Comparison of ENCODE assay signal across 9 mouse cellular contexts in genomic region chr11:29636759-29637200, GRCm38 (mm10). TPM values are rescaled to one million over a fixed set of nuclear protein-coding genes. Genes with fewer than 3 reads are reported as not detected.
A peak's percentile ranks its signal among the peaks of the same experiment; 100 is the strongest.
DNase-seq lines count a peak whose midpoint lies in the region; ATAC-seq and TF ChIP-seq lines count a peak whose summit lies in the region.
"Had no signal": no experiment of that assay in that cellular context is flagged by ENCODE, and none has a peak within 500 bp of the region (broad histone marks: within the 10 kb centered on the region; RNA-seq: fewer than 3 reads in every experiment).

No protein-coding gene starts in this region.

- no peaks in the 10 kb centered on the region for H3K9me3 ChIP-seq in forebrain, embryonic 15.5 days
- no peaks in the 10 kb centered on the region for H3K9me3 ChIP-seq in forebrain, embryonic 10.5 days
- H3K9me3 ChIP-seq in forebrain, postnatal 0 days (ENCODE audit: low read length) = no peaks in the 10 kb centered on the region
- H3K9me3 ChIP-seq in intestine, embryonic 16.5 days (ENCODE audit: control insufficient read depth, low read length) = no peaks in the 10 kb centered on the region
- H3K9me3 ChIP-seq: neural tube, embryonic 12.5 days had no signal

- H3K4me3 ChIP-seq in forebrain, embryonic 15.5 days = no peak overlapping the region
- H3K4me3 ChIP-seq in forebrain, embryonic 10.5 days = no peak overlapping the region
- H3K4me3 ChIP-seq in C2C12 (ENCODE audit: insufficient read depth, poor library complexity, severe bottlenecking) = no peak overlapping the region
- H3K4me3 ChIP-seq in forebrain, postnatal 0 days (ENCODE audit: low read depth, low read length) = no peak overlapping the region
- no peak overlapping the region for H3K4me3 ChIP-seq in intestine, embryonic 16.5 days (ENCODE audit: low read length)
- H3K4me3 ChIP-seq: neural tube, embryonic 12.5 days had no signal

- H3K27me3 ChIP-seq in forebrain, embryonic 15.5 days = no peaks in the 10 kb centered on the region
- no peaks in the 10 kb centered on the region for H3K27me3 ChIP-seq in forebrain, embryonic 10.5 days (ENCODE audit: poor library complexity, severe bottlenecking)
- no peaks in the 10 kb centered on the region for H3K27me3 ChIP-seq in C2C12 (ENCODE audit: control insufficient read depth, insufficient read depth, insufficient read length)
- no peaks in the 10 kb centered on the region for H3K27me3 ChIP-seq in forebrain, postnatal 0 days (ENCODE audit: insufficient read depth, low read length)
- no peaks in the 10 kb centered on the region for H3K27me3 ChIP-seq in intestine, embryonic 16.5 days (replicated peaks; ENCODE audit: control insufficient read depth, insufficient read depth, low read length)
- H3K27me3 ChIP-seq: neural tube, embryonic 12.5 days had no signal

- ATAC-seq in forebrain, embryonic 15.5 days (replicated peaks) = peak; percentile 87
- peak; percentile 93 for ATAC-seq in forebrain, postnatal 0 days
- ATAC-seq in intestine, embryonic 16.5 days = peak; percentile 50

- no peak overlapping the region for H3K4me2 ChIP-seq in forebrain, embryonic 15.5 days (replicated peaks)
- no peak overlapping the region for H3K4me2 ChIP-seq in forebrain, postnatal 0 days (ENCODE audit: low read depth)
- no peak overlapping the region for H3K4me2 ChIP-seq in intestine, embryonic 16.5 days (ENCODE audit: low read depth, low read length)
- H3K4me2 ChIP-seq: neural tube, embryonic 12.5 days had no signal

- H3K79me3 ChIP-seq in C2C12 (ENCODE audit: low read depth) = no peaks in the 10 kb centered on the region

- no peaks in the 10 kb centered on the region for H3K36me3 ChIP-seq in forebrain, embryonic 15.5 days
- no peaks in the 10 kb centered on the region for H3K36me3 ChIP-seq in forebrain, embryonic 10.5 days (replicated peaks)
- no peaks in the 10 kb centered on the region for H3K36me3 ChIP-seq in C2C12 (ENCODE audit: control insufficient read depth, insufficient read depth)
- H3K36me3 ChIP-seq in forebrain, postnatal 0 days (ENCODE audit: insufficient read depth) = no peaks in the 10 kb centered on the region
- H3K36me3 ChIP-seq in intestine, embryonic 16.5 days (ENCODE audit: control insufficient read depth, insufficient read depth, low read length) = no peaks in the 10 kb centered on the region
- H3K36me3 ChIP-seq: neural tube, embryonic 12.5 days had no signal

- no peak overlapping the region for H3K27ac ChIP-seq in forebrain, embryonic 15.5 days (replicated peaks)
- no peak overlapping the region for H3K27ac ChIP-seq in forebrain, embryonic 10.5 days
- H3K27ac ChIP-seq in forebrain, postnatal 0 days (ENCODE audit: low read depth, low read length) = no peak overlapping the region
- peak overlapping the region; percentile 61; the same call in 1 of the 2 replicates for H3K27ac ChIP-seq in intestine, embryonic 16.5 days (ENCODE audit: low read length)
- H3K27ac ChIP-seq: neural tube, embryonic 12.5 days had no signal

- WGBS in forebrain, embryonic 15.5 days = 31% methylated on average over 6 of the region's 6 CpGs
- WGBS in forebrain, embryonic 10.5 days = 54% methylated on average over 6 of the region's 6 CpGs
- WGBS in forebrain, postnatal 0 days = 34% methylated on average over 6 of the region's 6 CpGs
- WGBS in intestine, embryonic 16.5 days = 54% methylated on average over 6 of the region's 6 CpGs

- no peak overlapping the region for H3K9ac ChIP-seq in forebrain, embryonic 15.5 days (replicated peaks)
- no peak overlapping the region for H3K9ac ChIP-seq in forebrain, postnatal 0 days
- H3K9ac ChIP-seq in intestine, embryonic 16.5 days (ENCODE audit: low read depth, low read length) = no peak overlapping the region
- H3K9ac ChIP-seq: neural tube, embryonic 12.5 days had no signal

- peaks cover 5% of the 10 kb centered on the region; the same call in 1 of the 2 replicates for H3K4me1 ChIP-seq in forebrain, embryonic 15.5 days
- peaks cover 3% of the 10 kb centered on the region; the same call in 1 of the 2 replicates for H3K4me1 ChIP-seq in forebrain, embryonic 10.5 days
- peaks cover 4% of the 10 kb centered on the region; the same call in 1 of the 2 replicates for H3K4me1 ChIP-seq in forebrain, postnatal 0 days (ENCODE audit: insufficient read depth)
- peaks cover 13% of the 10 kb centered on the region for H3K4me1 ChIP-seq in intestine, embryonic 16.5 days (ENCODE audit: control insufficient read depth, insufficient read depth, low read length)
- H3K4me1 ChIP-seq: neural tube, embryonic 12.5 days had no signal

- TF ChIP-seq CTCF in C2C12 (IDR thresholded peaks at IDR 0.05; ENCODE audit: control insufficient read depth, insufficient read depth, insufficient read length) = no peak
- TF ChIP-seq CTCF in forebrain, postnatal 0 days (IDR thresholded peaks at IDR 0.05; ENCODE audit: low read depth) = no peak

- DNase-seq in forebrain, embryonic 10.5 days (ENCODE audit: extremely low spot score, low spot score) = no peak
- peak; percentile 24 for DNase-seq in forebrain, postnatal 0 days
- peak; percentile 11 for DNase-seq in right cerebral cortex, postnatal 14 days
- no peak for DNase-seq in left cerebral cortex, adult 11 months (ENCODE audit: low spot score)
- no peak for DNase-seq in thymus, postnatal 14 days

- no peak overlapping the region for H3ac ChIP-seq in C2C12 (ENCODE audit: control insufficient read depth, insufficient read length, low read depth)

- no peaks in the 10 kb centered on the region for H3K79me2 ChIP-seq in C2C12 (ENCODE audit: control insufficient read depth, insufficient read depth)

TF ChIP-seq in C2C12, 6 proteins besides CTCF, POLR2A, EP300 and RAD21:
- TF ChIP-seq MYOG (IDR thresholded peaks at IDR 0.05; ENCODE audit: control insufficient read depth, extremely low read depth, insufficient read length) = no peak
- TF ChIP-seq USF1 (IDR thresholded peaks at IDR 0.05; ENCODE audit: low read depth) = no peak
- TF ChIP-seq MYOD1 (IDR thresholded peaks at IDR 0.05; ENCODE audit: control insufficient read depth, insufficient read length, low read depth) = peak; percentile 27

RNA-seq across cellular contexts. Expression of gene Rtn4, which starts 56.0 kb away (rescaled TPM):
- 131 and 140 TPM in 2 replicates for polyA plus RNA-seq in forebrain, embryonic 15.5 days (2015; fragmentation: Nextera tagmentation; extraction: Ambion mirVana)
- polyA plus RNA-seq in forebrain, embryonic 10.5 days (2016; fragmentation: Nextera tagmentation; extraction: Ambion mirVana) = 58.6 and 63.4 TPM in 2 replicates
- polyA plus RNA-seq in C2C12 (2012; fragmentation: generic; extraction: Trizol) = 213 TPM
- 388 and 400 TPM in 2 replicates for total RNA-seq in forebrain, postnatal 0 days (2014; rRNA removed)
- polyA plus RNA-seq in forebrain, postnatal 0 days (2015; fragmentation: Nextera tagmentation; extraction: Ambion mirVana) = 149 and 167 TPM in 2 replicates
- 32.3 and 39.5 TPM in 2 replicates for polyA plus RNA-seq in intestine, embryonic 16.5 days (2015; fragmentation: Nextera tagmentation; extraction: Ambion mirVana)

Comparison
In these comparisons a context has a peak if more than half of its experiments do, and no peak if none do; other contexts are left out.
1. DNase-seq: peak in forebrain, postnatal 0 days (single experiment) and right cerebral cortex, postnatal 14 days (single experiment); none in forebrain, embryonic 10.5 days (single experiment), left cerebral cortex, adult 11 months (single experiment) and thymus, postnatal 14 days (single experiment).
2. Peak in every context shown above with its lines, with median percentiles within 50 percentile points of each other: ATAC-seq.